Mouse (Mus musculus): Measurements from ENCODE around the gene Lemd2.

GRCm38 (mm10) chr17:27238637-27239036 is 34.4 kb upstream of the Lemd2 start:
- TF ChIP-seq POLR2A (IDR thresholded peaks at IDR 0.05; ENCODE audit: borderline replicate concordance, control insufficient read depth, low read depth, low read length) (no peak), CTCF (IDR thresholded peaks at IDR 0.05; ENCODE audit: control insufficient read depth, insufficient read depth, low read length) (no peak)
